Mouse (Mus musculus) heart, adult 11 months (tissue): ENCODE measurements around the gene Atf6b.

Source experiments
- DNase-seq: peaks from one replicate; pipeline ENCODE4 v3.0.0; 2022

Gene Atf6b

GRCm38 (mm10) chr17:34646906-34647787, at the start of gene Atf6b:
Gene Atf6b (plus strand): TSS chr17:34647146.
- DNase-seq: peak; percentile 100

GRCm38 (mm10) chr17:34597566-34598095, 49.3 kb upstream of the Atf6b start, which contains the start of gene Ager:
Gene Ager (plus strand): TSS chr17:34597862.
- DNase-seq: no peak

DNA sequence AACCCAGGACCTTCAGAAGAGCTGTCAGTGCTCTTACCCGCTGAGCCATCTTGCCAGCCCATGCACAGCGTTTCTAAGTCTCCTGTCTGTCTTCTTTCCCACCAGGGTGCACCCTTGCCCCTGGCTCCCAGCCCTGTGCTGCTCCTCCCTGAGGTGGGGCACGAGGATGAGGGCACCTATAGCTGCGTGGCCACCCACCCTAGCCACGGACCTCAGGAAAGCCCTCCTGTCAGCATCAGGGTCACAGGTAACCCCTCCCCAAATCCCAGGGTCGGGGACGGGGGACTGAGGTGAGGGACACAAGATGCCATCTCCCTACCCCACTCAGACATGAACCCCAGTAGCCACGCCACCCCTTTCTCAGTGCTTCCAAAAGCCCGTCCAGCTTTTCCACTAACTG, 47.1 kb upstream of the Atf6b start:
- DNase-seq: no peak

DNA sequence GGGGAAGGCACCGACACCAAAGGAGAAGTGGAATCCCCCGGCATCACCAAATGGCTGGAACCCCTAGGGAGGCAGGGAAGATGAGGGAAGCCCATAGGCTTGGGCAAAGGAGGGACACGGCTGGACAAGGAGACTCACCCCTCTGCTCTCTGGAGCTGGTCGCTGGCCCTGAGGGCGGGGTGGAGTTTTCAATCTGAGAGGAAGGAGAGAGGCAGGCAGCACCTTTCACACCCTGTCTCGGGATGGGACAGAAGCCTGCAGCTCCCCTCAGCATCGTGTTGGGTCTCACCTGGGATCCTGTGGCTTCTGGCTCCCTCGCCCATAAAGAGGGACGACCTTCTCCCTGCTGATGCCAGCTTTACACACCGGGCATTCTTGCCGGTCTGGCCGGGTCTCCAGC, 45.1 kb upstream of the Atf6b start:
- DNase-seq: no peak

DNA sequence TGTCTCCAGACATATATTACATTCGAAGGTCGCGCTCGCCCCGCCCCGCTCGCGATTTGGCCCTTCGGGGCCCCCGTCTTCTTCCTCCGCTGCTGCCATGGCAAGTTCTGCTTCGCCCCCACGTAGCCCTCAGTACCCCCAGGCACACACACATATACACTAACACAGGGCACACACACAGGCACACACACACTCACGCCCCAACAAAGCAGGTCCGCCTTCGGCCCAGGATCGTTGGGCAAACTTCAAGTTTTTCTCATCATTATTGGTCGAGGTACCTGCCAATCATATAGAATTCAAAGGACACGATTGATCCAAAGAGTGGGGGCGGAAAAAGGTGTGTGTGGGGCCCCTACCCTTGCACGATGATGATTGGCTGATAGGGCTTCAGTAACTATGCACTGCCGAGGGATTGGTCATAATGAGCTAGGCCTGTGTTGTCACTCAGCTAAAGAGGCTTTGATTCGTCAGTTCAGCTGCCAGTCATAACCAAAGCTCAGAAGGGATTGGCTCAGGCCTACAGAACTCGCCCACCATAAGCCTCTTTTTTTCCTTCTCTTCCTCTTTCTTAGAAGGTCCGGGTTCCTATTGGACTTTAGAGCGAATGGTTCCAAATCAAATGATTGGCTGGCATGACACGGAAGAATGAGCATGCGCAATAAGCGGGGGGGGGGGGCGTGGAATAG, 43.4 kb upstream of the Atf6b start, which contains the start of gene Rnf5:
TSS of gene Rnf5 (minus strand) at position 316 of the 686 bp plus-strand sequence.
- DNase-seq: peak; percentile 100

DNA sequence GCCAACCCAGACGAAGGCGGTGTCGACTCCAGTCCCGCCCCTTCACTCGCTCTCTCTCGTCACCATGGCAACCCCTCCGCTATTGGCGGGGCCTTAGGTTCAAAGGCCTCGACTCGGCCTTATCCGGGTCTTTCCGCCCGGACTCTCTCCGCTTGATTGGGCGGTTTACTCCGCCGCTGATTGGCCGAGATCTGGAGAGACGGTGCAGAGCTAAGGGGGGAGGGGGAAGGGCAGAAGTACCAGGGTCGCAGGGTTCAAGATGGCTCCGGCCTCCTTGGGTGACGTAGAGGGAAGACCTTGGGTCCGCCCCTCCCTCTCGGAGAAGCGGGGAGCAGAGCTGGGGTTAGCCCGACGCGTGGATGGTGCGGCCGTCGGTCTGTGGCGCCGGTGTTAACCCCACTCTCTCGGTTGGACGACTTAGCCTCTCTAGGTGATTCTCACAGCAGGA, 42.9 kb upstream of the Atf6b start, which contains the start of gene Agpat1:
TSS of gene Agpat1 (plus strand) at position 202 of the 448 bp plus-strand sequence.
- DNase-seq: peak; percentile 100

- DNase-seq: peak; percentile 94
These were observed 42.3 kb upstream of the Atf6b start for GRCm38 (mm10) chr17:34604511-34605237.

- peak; percentile 100 for DNase-seq
These were observed 41.3 kb upstream of the Atf6b start for GRCm38 (mm10) chr17:34605609-34606008.

GRCm38 (mm10) chr17:34606186-34607039, 40.5 kb upstream of the Atf6b start:
- peak; percentile 95 for DNase-seq

DNA sequence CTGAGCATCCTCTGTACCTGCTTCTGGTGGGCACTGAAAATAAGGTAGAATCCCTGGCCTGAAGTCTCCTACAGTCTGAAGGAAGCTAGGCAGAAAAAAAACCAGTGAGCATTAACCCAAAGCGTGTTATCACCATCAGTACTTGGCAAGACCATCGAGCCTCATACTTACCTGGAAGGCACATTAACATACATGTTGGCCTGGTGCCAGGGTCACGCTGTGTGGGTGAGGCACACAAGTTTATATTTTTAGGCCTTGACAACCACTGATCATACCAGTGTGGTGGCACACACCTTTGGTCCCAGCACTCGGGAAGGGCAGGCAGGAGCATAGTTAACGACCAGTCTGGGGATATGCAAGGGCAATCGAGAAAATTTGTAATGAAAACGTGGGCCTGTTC, 38.9 kb upstream of the Atf6b start:
- DNase-seq: no peak

DNA sequence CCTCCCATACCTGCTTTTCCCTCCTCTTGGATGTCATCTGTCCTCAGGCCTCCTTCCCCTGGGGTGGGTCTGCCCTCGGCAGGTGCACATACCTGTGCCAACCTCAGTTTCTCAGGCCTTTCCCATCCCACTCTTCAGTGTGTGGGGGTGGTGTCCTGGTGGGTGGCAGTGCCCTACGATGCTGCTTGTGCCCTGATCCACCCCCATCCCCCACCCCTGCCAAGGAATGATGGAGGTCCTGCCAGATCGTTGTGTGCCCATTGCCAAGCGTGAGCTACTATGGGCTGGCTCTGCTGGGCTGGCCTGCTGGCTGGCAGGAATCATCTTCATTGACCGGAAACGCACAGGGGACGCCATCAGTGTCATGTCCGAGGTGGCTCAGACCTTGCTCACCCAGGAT, 35.9 kb upstream of the Atf6b start:
- no peak for DNase-seq

DNA sequence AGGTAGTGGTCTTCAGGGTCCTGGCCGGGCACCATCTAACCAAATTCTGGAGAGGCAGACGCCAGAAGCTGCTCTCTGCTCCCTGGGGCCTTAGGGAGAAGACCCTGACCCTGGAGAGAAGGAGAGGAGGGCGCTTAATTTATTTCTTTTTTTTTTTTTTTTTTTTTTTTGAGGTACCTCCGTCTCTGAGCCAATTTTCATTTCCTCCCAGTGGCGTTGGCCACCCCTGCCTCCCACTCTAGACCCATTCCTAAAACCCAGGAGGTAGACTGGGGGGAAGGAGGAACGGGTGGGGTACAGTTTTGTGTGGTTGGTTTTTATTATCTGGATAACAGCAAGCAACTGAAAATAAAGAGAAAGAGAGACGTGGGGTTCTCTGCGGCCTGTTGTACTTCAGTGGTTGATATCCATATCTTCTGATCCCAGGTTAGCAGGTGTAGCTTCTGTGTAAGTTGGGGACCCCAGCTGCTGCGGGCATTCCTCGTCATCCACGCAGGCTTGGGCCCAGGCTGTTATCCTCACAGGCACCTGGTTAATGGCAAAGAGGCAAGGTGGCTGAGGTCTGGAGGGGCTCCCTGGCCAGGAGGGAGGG, 33.8 kb upstream of the Atf6b start:
- DNase-seq: no peak

GRCm38 (mm10) chr17:34613830-34614229, 33.1 kb upstream of the Atf6b start:
- no peak for DNase-seq

- DNase-seq: no peak
These were observed 31.1 kb upstream of the Atf6b start, which contains the start of gene Egfl8 for GRCm38 (mm10) chr17:34615871-34616270. Gene Egfl8 (minus strand): TSS chr17:34615971.

- no peak for DNase-seq
These were observed 27.9 kb upstream of the Atf6b start for GRCm38 (mm10) chr17:34618999-34619398.

DNA sequence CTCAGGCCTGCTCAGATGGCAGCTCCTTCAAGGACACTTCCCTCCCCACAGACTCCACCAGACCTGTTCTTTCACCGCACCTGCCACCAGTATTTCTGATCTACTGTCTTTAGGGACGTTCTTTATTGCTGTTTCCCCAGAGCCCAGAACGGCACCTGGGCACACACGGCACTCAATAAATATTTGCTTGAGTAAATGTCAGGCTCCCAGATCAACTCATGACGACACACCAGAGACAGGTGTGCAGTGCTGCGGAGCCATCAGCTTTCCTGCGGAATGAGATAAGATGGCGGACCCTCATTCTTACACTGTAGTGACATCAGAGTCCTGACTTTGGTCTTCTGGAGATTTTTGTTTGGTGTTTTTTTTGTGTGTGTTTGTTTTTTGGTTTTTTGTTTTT, 25.9 kb upstream of the Atf6b start:
- DNase-seq: no peak

GRCm38 (mm10) chr17:34623161-34623560, 23.8 kb upstream of the Atf6b start:
- no peak for DNase-seq

- DNase-seq: no peak
These were observed 22.0 kb upstream of the Atf6b start for GRCm38 (mm10) chr17:34624981-34625380.

- DNase-seq: no peak
These were observed 20.7 kb upstream of the Atf6b start for GRCm38 (mm10) chr17:34626062-34626772.

- DNase-seq: peak; percentile 96
These were observed 20.2 kb upstream of the Atf6b start for GRCm38 (mm10) chr17:34626773-34627092.
